Mouse (Mus musculus) cerebellum, adult 2 months (tissue): ENCODE results near the gene 1700017B05Rik. TPM values are rescaled to one million over a fixed set of nuclear protein-coding genes. Genes with fewer than 3 reads are reported as not detected.
"Not testable (repeated sequence)": the region's sequence is repeated elsewhere in the genome, so short reads cannot be mapped to it uniquely, and the experiment has no call there.

Source experiments
- DNase-seq, 2 experiments: peaks; one replicate each; pipeline ENCODE4 v3.0.0; 2021
- H3K27ac ChIP-seq: fragments of 200-500 bp; 2 replicates; pipeline ENCODE4 v1.5.1; 2012; ENCODE audit warnings: low read length, control low read depth, inconsistent platforms; ENCODE audit not compliant: insufficient read depth
- H3K27me3 ChIP-seq: fragments of 200-500 bp; 2 replicates; pipeline ENCODE4 v1.6.1; 2012; ENCODE audit warnings: inconsistent platforms, mild to moderate bottlenecking, low read length, moderate library complexity; ENCODE audit not compliant: control insufficient read depth, insufficient read depth
- H3K4me1 ChIP-seq: fragments of 200-500 bp; 2 replicates; pipeline ENCODE4 v1.6.1; 2011; ENCODE audit warnings: low read length; ENCODE audit not compliant: control insufficient read depth, insufficient read depth
- H3K4me3 ChIP-seq: fragments of 200-500 bp; replicated peaks from 2 replicates; pipeline ENCODE3; 2011; ENCODE audit warnings: mild to moderate bottlenecking, low read depth, low read length, control low read depth; ENCODE audit not compliant: insufficient read depth
- CTCF ChIP-seq: fragments of 200-500 bp; IDR thresholded peaks from 2 replicates; pipeline ENCODE4 v1.5.1; 2011; ENCODE audit warnings: low read depth, mild to moderate bottlenecking, control low read depth, low read length, moderate library complexity, borderline replicate concordance; ENCODE audit not compliant: insufficient read depth
- POLR2A ChIP-seq: fragments of 200-500 bp; IDR thresholded peaks from 2 replicates; pipeline ENCODE4 v1.6.1; 2011; ENCODE audit warnings: low read length, control low read depth, borderline replicate concordance; ENCODE audit not compliant: insufficient read depth
- WGBS: fragments of 180-500 bp; shearing (Covaris S2); methylation state at CpG from one replicate; pipeline ENCODE4 v1.1.7; 2018; 5-methylcytosine and 5-hydroxymethylcytosine counted together
- polyA plus RNA-seq: library from polyadenylated mRNA; depleted of rRNA; stranded (reverse); fragments of >200 nt; gene quantifications from 2 replicates; pipeline ENCODE4 v1.2.3, GENCODE M21; 2012

Gene 1700017B05Rik
- polyA plus RNA-seq, 1 experiment: 4.9 TPM

DNA sequence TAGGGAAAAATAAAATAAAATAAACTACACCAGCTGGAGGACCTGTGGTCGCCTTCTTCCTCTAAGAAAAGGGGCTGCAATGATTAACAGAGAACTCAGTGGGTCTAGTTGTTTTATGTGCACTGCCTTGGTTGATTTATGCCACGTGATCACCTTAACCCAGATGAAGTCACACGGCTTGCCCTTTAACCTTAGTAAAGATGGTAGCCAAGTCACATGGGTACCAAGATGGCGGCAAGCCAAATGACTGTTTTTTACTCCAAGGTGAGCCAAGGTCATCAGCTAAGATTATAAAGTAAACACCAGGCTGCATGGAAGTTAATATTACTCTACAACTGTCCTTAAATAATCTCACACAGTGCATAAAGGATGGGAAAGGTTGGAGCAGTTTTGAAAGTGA lies 32.7 kb downstream of the 1700017B05Rik start:
- no peak for TF ChIP-seq CTCF
- Histone ChIP-seq H3K4me3 (no peak overlapping the region), H3K27me3 (no peaks in the 10 kb centered on the region), H3K4me1 (no peaks in the 10 kb centered on the region), H3K27ac (no peak overlapping the region)
- 68% methylated on average over 4 of the region's 4 CpGs for WGBS
- DNase-seq: no peak

DNA sequence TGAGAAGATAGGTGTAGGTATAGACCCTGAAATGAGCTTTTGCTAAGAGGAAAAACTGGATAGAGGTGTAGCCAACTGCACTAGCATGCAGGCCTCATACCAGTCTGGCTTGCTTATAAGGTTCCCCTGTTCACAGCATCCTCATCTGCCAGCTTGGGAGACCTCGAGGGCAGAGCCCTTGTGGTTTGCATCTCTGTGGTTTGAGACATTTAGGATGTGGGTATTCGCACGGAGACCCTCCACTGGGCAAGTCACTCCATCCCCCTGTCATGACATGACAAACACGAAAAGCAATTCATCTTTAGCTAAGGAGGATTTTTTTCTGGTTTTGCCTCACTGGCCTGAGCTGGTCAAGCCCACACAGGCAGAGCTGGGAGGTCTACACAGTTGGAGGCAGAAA lies 34.2 kb downstream of the 1700017B05Rik start:
- WGBS: 66% methylated on average over 4 of the region's 4 CpGs
- Histone ChIP-seq H3K4me3 (no peak overlapping the region), H3K27me3 (no peaks in the 10 kb centered on the region), H3K27ac (no peak overlapping the region), H3K4me1 (no peaks in the 10 kb centered on the region)
- no peak for DNase-seq
- TF ChIP-seq POLR2A (no peak), CTCF (no peak)

DNA sequence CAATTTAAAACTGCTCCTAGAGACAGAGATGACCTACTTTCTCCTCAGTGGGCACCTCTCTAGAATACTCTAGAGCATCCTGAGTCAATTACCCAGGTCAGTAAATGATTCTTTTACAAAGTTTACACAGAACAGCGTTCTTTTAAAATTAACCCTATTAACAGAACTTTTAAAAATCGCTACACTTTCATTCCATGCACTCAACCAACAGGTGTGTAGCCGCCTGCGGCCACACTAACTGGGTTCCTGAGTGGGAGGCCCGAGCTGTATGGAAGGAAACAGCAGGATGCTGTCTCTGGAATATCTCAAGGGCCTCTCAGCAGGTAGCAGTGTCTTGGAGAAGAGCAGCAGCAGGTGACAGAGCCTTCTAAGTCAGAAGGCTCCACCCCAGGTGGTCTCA lies 35.2 kb downstream of the 1700017B05Rik start:
- TF ChIP-seq POLR2A (no peak), CTCF (no peak)
- Histone ChIP-seq H3K27me3 (no peaks in the 10 kb centered on the region), H3K27ac (no peak overlapping the region), H3K4me3 (no peak overlapping the region), H3K4me1 (no peaks in the 10 kb centered on the region)
- 72% methylated on average over 5 of the region's 5 CpGs for WGBS
- DNase-seq: no peak

DNA sequence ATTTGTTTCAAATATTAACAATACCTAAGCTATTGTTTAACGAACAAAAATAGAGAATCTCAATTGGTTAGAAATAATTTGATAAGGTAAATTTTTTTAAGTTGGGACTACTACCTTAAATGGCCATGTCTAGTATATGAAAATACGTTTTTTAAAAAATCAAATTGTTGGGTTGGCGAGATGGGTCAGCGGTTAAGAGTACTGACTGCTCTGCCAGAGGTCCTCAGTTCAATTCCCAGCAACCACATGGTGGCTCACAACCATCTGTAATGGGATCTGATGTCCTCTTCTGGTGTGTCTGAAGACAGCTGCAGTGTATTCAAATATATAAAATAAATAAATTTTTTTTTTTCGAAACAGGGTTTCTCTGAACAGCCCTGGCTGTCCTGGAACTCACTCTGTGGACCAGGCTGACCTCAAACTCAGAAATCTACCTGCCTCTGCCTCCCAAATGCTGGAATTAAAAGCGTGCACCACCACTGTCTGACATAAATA lies 35.7 kb downstream of the 1700017B05Rik start:
- not testable (repeated sequence) for H3K27ac ChIP-seq, H3K4me1 ChIP-seq, H3K4me3 ChIP-seq, H3K27me3 ChIP-seq, DNase-seq
- WGBS: 87% methylated on average over 6 of the region's 6 CpGs

DNA sequence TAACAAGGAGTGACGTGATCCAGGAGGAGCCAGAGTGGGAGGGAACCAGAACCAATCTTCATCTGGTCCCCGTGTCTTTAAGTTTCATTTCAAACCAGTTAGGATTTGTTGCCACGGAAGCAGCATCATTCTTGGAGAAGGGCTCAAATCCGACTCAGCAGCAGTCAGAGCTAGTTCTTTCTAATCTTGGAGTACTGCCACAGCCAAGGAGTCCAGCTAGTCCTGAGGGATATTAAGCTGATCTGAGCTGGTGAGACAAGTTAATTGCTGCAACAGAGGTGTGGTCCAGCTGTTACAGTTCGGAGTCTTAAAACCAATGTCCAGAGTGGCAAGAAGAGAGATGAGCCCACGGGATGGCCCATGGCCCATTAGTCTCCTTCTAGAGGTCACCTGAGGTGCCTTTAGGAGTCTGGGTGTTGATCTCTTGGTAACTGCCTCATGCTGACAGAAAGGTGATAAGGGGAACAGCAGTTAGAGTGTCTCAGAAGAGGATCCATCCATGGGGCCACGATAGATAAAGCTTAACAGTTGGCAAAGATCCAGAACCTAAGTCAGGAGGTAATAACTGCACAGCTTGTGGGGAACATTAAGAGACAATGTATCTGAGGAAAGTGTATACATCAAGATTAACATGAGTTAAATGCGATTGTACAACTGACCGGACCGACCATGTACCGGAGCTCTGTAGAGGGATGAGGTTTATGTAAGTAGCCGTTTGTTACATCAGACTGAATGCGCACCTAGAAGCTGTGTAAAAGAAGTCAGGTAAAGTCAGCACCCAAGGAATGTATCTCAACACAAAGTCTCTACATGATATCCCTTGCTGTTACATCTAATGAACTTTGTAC lies 36.4 kb downstream of the 1700017B05Rik start:
- no peak overlapping the region for H3K27ac ChIP-seq
- no peaks in the 10 kb centered on the region for H3K27me3 ChIP-seq
- no peak for TF ChIP-seq POLR2A
- no peak for TF ChIP-seq CTCF
- no peaks in the 10 kb centered on the region for H3K4me1 ChIP-seq
- H3K4me3 ChIP-seq: no peak overlapping the region
- DNase-seq: no peak
- 62% methylated on average over 13 of the region's 13 CpGs for WGBS

DNA sequence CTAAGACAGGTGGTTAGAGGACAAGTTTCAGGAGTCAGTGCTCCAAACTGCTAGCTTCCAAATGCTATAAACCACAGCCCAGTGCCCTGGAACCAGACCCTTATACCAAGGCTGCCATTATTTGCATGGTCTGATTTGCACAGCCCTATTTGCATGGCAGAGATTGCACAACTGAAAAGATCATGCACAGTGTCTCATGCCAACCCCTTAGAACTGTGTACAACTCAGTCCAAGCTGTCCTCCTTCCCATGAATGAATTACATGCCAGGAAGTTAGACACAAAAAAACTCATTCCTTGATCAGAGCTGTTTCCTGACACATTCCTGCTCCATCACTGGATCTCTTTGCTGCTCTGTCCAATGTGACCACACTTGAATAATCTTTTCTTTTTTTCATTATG lies 39.1 kb downstream of the 1700017B05Rik start:
- no peak for TF ChIP-seq POLR2A
- TF ChIP-seq CTCF: no peak
- H3K4me3 ChIP-seq: no peak overlapping the region
- no peak for DNase-seq
- no peaks in the 10 kb centered on the region for H3K27me3 ChIP-seq
- H3K4me1 ChIP-seq: no peaks in the 10 kb centered on the region
- no peak overlapping the region for H3K27ac ChIP-seq

DNA sequence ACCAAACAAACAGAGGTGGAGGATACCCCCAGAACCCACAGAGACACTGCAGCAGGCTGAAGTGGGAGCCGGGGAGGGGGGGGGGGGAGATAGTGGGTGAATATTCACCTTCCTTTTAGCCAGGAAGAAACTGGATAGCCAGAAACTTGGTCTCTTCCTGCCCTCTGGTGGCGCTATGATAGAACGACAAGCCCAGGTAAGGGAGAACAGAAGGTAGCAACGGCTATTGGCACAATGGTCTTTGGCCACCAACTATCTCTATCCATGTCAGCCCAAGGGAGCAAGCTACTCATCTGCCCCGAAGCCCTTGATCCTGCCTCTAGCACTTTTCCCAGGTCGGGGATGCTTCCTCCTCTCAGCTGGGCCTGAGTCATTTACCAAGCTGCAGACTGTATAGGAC lies 42.1 kb downstream of the 1700017B05Rik start:
- Histone ChIP-seq H3K27me3 (no peaks in the 10 kb centered on the region), H3K27ac (no peak overlapping the region), H3K4me3 (no peak overlapping the region), H3K4me1 (no peaks in the 10 kb centered on the region)
- TF ChIP-seq CTCF: peak; percentile 79
- no peak for TF ChIP-seq POLR2A
- WGBS: 17% methylated on average over 6 of the region's 6 CpGs
- DNase-seq: peak; percentile 53 to 66

DNA sequence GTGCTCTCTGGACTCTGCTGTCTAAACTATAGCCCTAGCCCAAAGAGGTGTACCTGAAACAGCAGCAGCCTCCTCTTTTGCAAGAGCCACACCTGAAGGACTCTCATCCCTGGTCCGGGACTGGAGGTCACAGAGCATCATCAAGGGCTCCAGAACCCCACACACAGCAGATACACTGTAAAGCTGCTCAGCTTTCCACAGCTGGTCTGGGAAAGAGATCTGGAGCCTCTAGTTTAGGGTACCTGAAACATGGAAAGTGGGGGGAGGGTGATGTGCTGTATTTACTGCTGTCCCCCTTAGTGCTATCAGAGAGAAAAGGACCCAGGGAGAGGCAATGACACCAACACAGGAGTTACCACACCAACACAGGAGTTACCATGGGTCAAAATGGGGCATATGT lies 42.9 kb downstream of the 1700017B05Rik start:
- TF ChIP-seq CTCF (no peak), POLR2A (no peak)
- no peak overlapping the region for H3K4me3 ChIP-seq
- WGBS: 91% methylated on average over 1 of the region's 1 CpGs

More for the DNA sequence above, 42.9 kb downstream of the 1700017B05Rik start:
- no peaks in the 10 kb centered on the region for H3K27me3 ChIP-seq
- H3K27ac ChIP-seq: no peak overlapping the region
- H3K4me1 ChIP-seq: no peaks in the 10 kb centered on the region
- no peak for DNase-seq
